Comparison of ENCODE assay signal across 18 mouse cellular contexts in the genomic region with DNA sequence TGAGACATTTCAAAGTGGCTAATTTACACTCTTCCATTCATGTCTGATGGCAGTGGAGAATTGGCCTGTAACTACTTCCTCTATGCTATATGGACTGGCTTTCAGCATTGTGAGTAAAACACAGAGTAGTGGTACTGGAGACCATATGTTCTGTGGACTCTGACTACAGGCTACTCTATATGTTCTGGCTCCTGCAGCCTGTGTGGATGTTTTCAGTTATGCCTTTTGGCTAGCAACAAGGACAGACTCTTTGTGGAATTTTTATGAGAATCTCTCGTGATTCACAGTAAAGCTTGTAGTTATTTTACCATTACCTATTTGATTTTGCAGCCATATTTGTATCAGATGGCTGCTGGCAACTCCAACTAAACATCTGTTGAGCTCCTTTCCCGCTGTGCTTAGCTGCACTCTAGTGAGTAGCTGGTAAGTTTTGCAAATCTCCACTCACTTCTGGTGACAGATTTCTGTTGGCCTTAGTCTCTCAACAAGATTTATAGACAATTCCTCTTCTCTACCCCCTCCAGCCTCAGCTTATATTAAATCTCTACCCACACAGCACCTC.
"Had no signal": no experiment of that assay in that cellular context is flagged by ENCODE, and none has a peak within 500 bp of the region (broad histone marks: within the 10 kb centered on the region; RNA-seq: fewer than 3 reads in every experiment).

No protein-coding gene starts in this region.

- H3K27me3 ChIP-seq: lung, embryonic 15.5 days; megakaryocyte, embryonic 14.5 days; midbrain, embryonic 13.5 days; midbrain, embryonic 15.5 days; neural tube, embryonic 12.5 days; stomach, embryonic 15.5 days had no signal

- H3K9me3 ChIP-seq: lung, embryonic 15.5 days; megakaryocyte, embryonic 14.5 days; midbrain, embryonic 13.5 days; midbrain, embryonic 15.5 days; neural tube, embryonic 12.5 days; stomach, embryonic 15.5 days had no signal

- H3K9ac ChIP-seq: liver, postnatal 0 days; lung, embryonic 15.5 days; midbrain, embryonic 13.5 days; midbrain, embryonic 15.5 days; neural tube, embryonic 12.5 days; stomach, embryonic 15.5 days had no signal

- H3K36me3 ChIP-seq: lung, embryonic 15.5 days; midbrain, embryonic 13.5 days; midbrain, embryonic 15.5 days; neural tube, embryonic 12.5 days; stomach, embryonic 15.5 days had no signal

- H3K4me2 ChIP-seq: lung, embryonic 15.5 days; midbrain, embryonic 11.5 days; midbrain, embryonic 13.5 days; midbrain, embryonic 15.5 days; neural tube, embryonic 12.5 days; stomach, embryonic 15.5 days had no signal

- H3K4me1 ChIP-seq: lung, embryonic 15.5 days; megakaryocyte, embryonic 14.5 days; midbrain, embryonic 13.5 days; midbrain, embryonic 15.5 days; neural tube, embryonic 12.5 days; stomach, embryonic 15.5 days had no signal

- H3K27ac ChIP-seq: lung, embryonic 15.5 days; macrophage; midbrain, embryonic 13.5 days; midbrain, embryonic 15.5 days; neural tube, embryonic 12.5 days; stomach, embryonic 15.5 days; stomach, postnatal 0 days had no signal

- ATAC-seq: liver, postnatal 0 days; lung, postnatal 0 days; midbrain, embryonic 13.5 days; midbrain, embryonic 15.5 days had no signal

- DNase-seq: liver, postnatal 0 days; lung, adult 2 months; lung, postnatal 14 days; lung, postnatal 36 days; right cerebral cortex, postnatal 14 days; thymus, adult 2 months; thymus, postnatal 25 days; thymus, postnatal 4 days had no signal

- H3K4me3 ChIP-seq: lung, embryonic 15.5 days; megakaryocyte, embryonic 14.5 days; midbrain, embryonic 13.5 days; midbrain, embryonic 15.5 days; neural tube, embryonic 12.5 days; stomach, embryonic 15.5 days had no signal
